Mouse (Mus musculus): ENCODE data around the gene Map2k3.

GRCm38 (mm10) chr11:60912525-60912973, 19.3 kb upstream of the Map2k3 start:
- TF ChIP-seq CTCF (IDR thresholded peaks at IDR 0.05; ENCODE audit: borderline replicate concordance, control insufficient read depth, extremely low read depth, insufficient read depth, low read length, poor library complexity) (no peak), POLR2A (IDR thresholded peaks at IDR 0.05; ENCODE audit: control insufficient read depth, extremely low read depth, insufficient read depth, low read length, poor library complexity) (no peak)

Data from thymus, adult 2 months (tissue).